In genomic region chr4:140109626-140109948, GRCm38 (mm10) we compare ENCODE assay signal across 12 mouse cellular contexts.
DNase-seq lines count a peak whose midpoint lies in the region; ATAC-seq lines count a peak whose summit lies in the region.
"Had no signal": no experiment of that assay in that cellular context is flagged by ENCODE, and none has a peak within 500 bp of the region (broad histone marks: within the 10 kb centered on the region; RNA-seq: fewer than 3 reads in every experiment).

No protein-coding gene starts in this region.

- H3K27ac ChIP-seq in heart, embryonic 14.5 days (replicated peaks in 1 of 2; ENCODE audit: control insufficient read depth in 1 of 2, insufficient read depth in 1 of 2, low read depth in 2 of 2, low read length in 2 of 2), result no peak overlapping the region
- no peak overlapping the region for H3K27ac ChIP-seq in embryonic facial prominence, embryonic 12.5 days
- H3K27ac ChIP-seq in hindbrain, embryonic 10.5 days, result no peak overlapping the region; the same call in 1 of the 2 replicates
- H3K27ac ChIP-seq in midbrain, embryonic 14.5 days (replicated peaks; ENCODE audit: low read depth, low read length), result peak overlapping the region; percentile 71
- H3K27ac ChIP-seq in kidney, embryonic 16.5 days (ENCODE audit: low read length), result no peak overlapping the region

- peaks cover 43% of the 10 kb centered on the region for H3K27me3 ChIP-seq in heart, embryonic 14.5 days (ENCODE audit: control insufficient read depth, insufficient read depth, low read length)
- peaks cover 54% of the 10 kb centered on the region for H3K27me3 ChIP-seq in embryonic facial prominence, embryonic 12.5 days
- H3K27me3 ChIP-seq in hindbrain, embryonic 10.5 days (ENCODE audit: insufficient read depth, poor library complexity, severe bottlenecking), result peaks cover 75% of the 10 kb centered on the region
- H3K27me3 ChIP-seq in midbrain, embryonic 14.5 days (ENCODE audit: control insufficient read depth, insufficient read depth, low read length), result no peaks in the 10 kb centered on the region
- peaks cover 42% of the 10 kb centered on the region for H3K27me3 ChIP-seq in kidney, embryonic 16.5 days (ENCODE audit: insufficient read depth, low read length)
- H3K27me3 ChIP-seq: CH12.LX had no signal

- DNase-seq in heart, postnatal 36 days, result no peak
- no peak for DNase-seq in hindbrain, embryonic 10.5 days (ENCODE audit: low spot score)
- no peak for DNase-seq in midbrain, embryonic 14.5 days
- no peak for DNase-seq in frontal cortex, postnatal 14 days (ENCODE audit: low spot score in 2 of 2)
- DNase-seq in embryo, embryonic 10 days (ENCODE audit: low spot score), result no peak
- DNase-seq: right cerebral cortex, postnatal 4 days; thymus, adult 2 months had no signal

- ATAC-seq in heart, embryonic 14.5 days (ENCODE audit: insufficient number of reproducible peaks, insufficient read depth, low FRiP score, low read depth), result no peak
- no peak for ATAC-seq in embryonic facial prominence, embryonic 12.5 days (ENCODE audit: insufficient number of reproducible peaks, insufficient read depth, low FRiP score, low TSS enrichment)
- ATAC-seq in midbrain, embryonic 14.5 days (ENCODE audit: low FRiP score, low TSS enrichment), result no peak
- no peak for ATAC-seq in kidney, embryonic 16.5 days (ENCODE audit: low FRiP score, low TSS enrichment)

- no peak overlapping the region for H3K9ac ChIP-seq in heart, embryonic 14.5 days (ENCODE audit: low read length)
- H3K9ac ChIP-seq in embryonic facial prominence, embryonic 12.5 days, result no peak overlapping the region; the same call in 1 of the 2 replicates
- no peak overlapping the region for H3K9ac ChIP-seq in midbrain, embryonic 14.5 days (replicated peaks; ENCODE audit: low read length)
- H3K9ac ChIP-seq in kidney, embryonic 16.5 days (replicated peaks; ENCODE audit: low read length), result no peak overlapping the region

- intact Hi-C loops in heart, postnatal 36 days (cut with DNase I), result no loop called here

- H3K4me3 ChIP-seq in heart, embryonic 14.5 days (ENCODE audit: control insufficient read depth in 1 of 2, insufficient read depth in 1 of 2, low read depth in 1 of 2, low read length in 2 of 2), result peak overlapping the region in 1 of 2 experiments; percentile 27; a peak in 1 of 4 replicates
- H3K4me3 ChIP-seq in embryonic facial prominence, embryonic 12.5 days, result peak overlapping the region; percentile 12; the same call in 1 of the 2 replicates
- H3K4me3 ChIP-seq in hindbrain, embryonic 10.5 days, result peak overlapping the region; percentile 47
- no peak overlapping the region for H3K4me3 ChIP-seq in midbrain, embryonic 14.5 days (replicated peaks; ENCODE audit: low read depth, low read length)
- H3K4me3 ChIP-seq in kidney, embryonic 16.5 days (ENCODE audit: low read length), result no peak overlapping the region
- H3K4me3 ChIP-seq: erythroblast, embryonic 14.5 days had no signal

- no peaks in the 10 kb centered on the region; a peak in 1 of 4 replicates for H3K4me1 ChIP-seq in heart, embryonic 14.5 days (ENCODE audit: control insufficient read depth in 2 of 2, insufficient read depth in 2 of 2, low read length in 2 of 2)
- peaks cover 16% of the 10 kb centered on the region for H3K4me1 ChIP-seq in embryonic facial prominence, embryonic 12.5 days
- peaks cover 38% of the 10 kb centered on the region for H3K4me1 ChIP-seq in hindbrain, embryonic 10.5 days (replicated peaks)
- peaks cover 28% of the 10 kb centered on the region for H3K4me1 ChIP-seq in midbrain, embryonic 14.5 days (ENCODE audit: control insufficient read depth, insufficient read depth, low read length)
- no peaks in the 10 kb centered on the region for H3K4me1 ChIP-seq in kidney, embryonic 16.5 days (ENCODE audit: insufficient read depth, low read length)

- 41% methylated on average over 6 of the region's 6 CpGs for whole genome bisulfite sequencing in heart, embryonic 14.5 days
- 31% methylated on average over 6 of the region's 6 CpGs for WGBS in embryonic facial prominence, embryonic 12.5 days
- WGBS in hindbrain, embryonic 10.5 days, result 41% methylated on average over 6 of the region's 6 CpGs
- WGBS in midbrain, embryonic 14.5 days, result 38% methylated on average over 6 of the region's 6 CpGs
- WGBS in kidney, embryonic 16.5 days, result 49% methylated on average over 6 of the region's 6 CpGs

- no peaks in the 10 kb centered on the region for H3K9me3 ChIP-seq in heart, embryonic 14.5 days (ENCODE audit: control insufficient read depth, low read length)
- no peaks in the 10 kb centered on the region for H3K9me3 ChIP-seq in embryonic facial prominence, embryonic 12.5 days
- 0 out of 2 replicates have a peak, but pooled peaks cover 3% of the 10 kb centered on the region for H3K9me3 ChIP-seq in hindbrain, embryonic 10.5 days
- H3K9me3 ChIP-seq in midbrain, embryonic 14.5 days (ENCODE audit: control insufficient read depth, low read length), result no peaks in the 10 kb centered on the region
- H3K9me3 ChIP-seq in kidney, embryonic 16.5 days (ENCODE audit: low read length), result peaks cover 4% of the 10 kb centered on the region; the same call in 1 of the 2 replicates

- no peaks in the 10 kb centered on the region for H3K36me3 ChIP-seq in heart, embryonic 14.5 days (ENCODE audit: control insufficient read depth, insufficient read depth, low read length)
- H3K36me3 ChIP-seq in embryonic facial prominence, embryonic 12.5 days, result no peaks in the 10 kb centered on the region
- H3K36me3 ChIP-seq in hindbrain, embryonic 10.5 days, result no peaks in the 10 kb centered on the region
- H3K36me3 ChIP-seq in midbrain, embryonic 14.5 days (ENCODE audit: control insufficient read depth, insufficient read depth, low read length), result no peaks in the 10 kb centered on the region
- H3K36me3 ChIP-seq in kidney, embryonic 16.5 days (ENCODE audit: insufficient read depth, low read length), result no peaks in the 10 kb centered on the region

- peak overlapping the region; percentile 61 for H3K4me2 ChIP-seq in heart, embryonic 14.5 days (ENCODE audit: low read length)
- peak overlapping the region; percentile 39 for H3K4me2 ChIP-seq in embryonic facial prominence, embryonic 12.5 days (replicated peaks)
- peak overlapping the region; percentile 41 for H3K4me2 ChIP-seq in midbrain, embryonic 14.5 days (ENCODE audit: low read length)
- no peak overlapping the region for H3K4me2 ChIP-seq in kidney, embryonic 16.5 days (replicated peaks; ENCODE audit: low read depth, low read length)

Comparison
In these comparisons a context has a peak if more than half of its experiments do, and no peak if none do; other contexts are left out.
1. H3K4me3 ChIP-seq: peak in embryonic facial prominence, embryonic 12.5 days (single experiment) and hindbrain, embryonic 10.5 days (single experiment); none in midbrain, embryonic 14.5 days (single experiment) and kidney, embryonic 16.5 days (single experiment).